Mouse (Mus musculus) kidney, embryonic 14.5 days (tissue): ENCODE data around the gene Gorasp2. TPM values are rescaled to one million over a fixed set of nuclear protein-coding genes. Genes with fewer than 3 reads are reported as not detected.

ENCODE experiments used
- ATAC-seq: fragments of 200-750 bp; cut with Nextera tagmentation; 2 replicates; pipeline ENCODE4 v1.8.0; 2017; ENCODE audit warnings: moderate number of reproducible peaks, mild to moderate bottlenecking, moderate TSS enrichment, moderate library complexity; ENCODE audit not compliant: low FRiP score, low TSS enrichment
- H3K27ac ChIP-seq: fragments of 300-500 bp; sonication (generic); 2 replicates; pipeline ENCODE4 v1.5.1; 2014; ENCODE audit warnings: low read depth, mild to moderate bottlenecking, low read length, moderate library complexity, mixed read lengths
- H3K27me3 ChIP-seq: fragments of 300-500 bp; sonication (generic); 2 replicates; pipeline ENCODE4 v1.6.1; 2014; ENCODE audit warnings: mild to moderate bottlenecking, low read length; ENCODE audit not compliant: control insufficient read depth, insufficient read depth
- H3K36me3 ChIP-seq: fragments of 300-500 bp; sonication (generic); 2 replicates; pipeline ENCODE4 v1.6.1; 2014; ENCODE audit warnings: low read length, mixed read lengths; ENCODE audit not compliant: control insufficient read depth, insufficient read depth
- H3K4me1 ChIP-seq: fragments of 300-500 bp; sonication (generic); 2 replicates; pipeline ENCODE4 v1.6.1; 2014; ENCODE audit warnings: low read length, mixed read lengths; ENCODE audit not compliant: control insufficient read depth, insufficient read depth
- H3K4me2 ChIP-seq: fragments of 300-500 bp; sonication (generic); replicated peaks from 2 replicates; pipeline ENCODE4 v1.6.1; 2014; ENCODE audit warnings: low read depth, mild to moderate bottlenecking, low read length
- H3K4me3 ChIP-seq: fragments of 300-500 bp; sonication (generic); 2 replicates; pipeline ENCODE4 v1.5.1; 2014; ENCODE audit warnings: mild to moderate bottlenecking, low read length
- H3K9ac ChIP-seq: fragments of 300-500 bp; sonication (generic); 2 replicates; pipeline ENCODE4 v1.6.1; 2014; ENCODE audit warnings: low read depth, mild to moderate bottlenecking, low read length, moderate library complexity
- H3K9me3 ChIP-seq: fragments of 300-500 bp; sonication (generic); 2 replicates; pipeline ENCODE4 v1.6.1; 2016; ENCODE audit warnings: low read length; ENCODE audit not compliant: control insufficient read depth
- WGBS: fragments of 180-500 bp; shearing (Covaris S2); extraction: QIAGEN DNeasy Blood & Tissue Kit; methylation state at CpG from one replicate; pipeline ENCODE4 v1.1.7; 2014; 5-methylcytosine and 5-hydroxymethylcytosine counted together
- polyA plus RNA-seq: library from polyadenylated mRNA; unstranded; fragments of >200 nt; fragmentation: Nextera tagmentation; extraction: Ambion mirVana; gene quantifications from 2 replicates; pipeline ENCODE4 v1.2.1, GENCODE M21; 2014

Gene Gorasp2
- polyA plus RNA-seq, 1 experiment from 2014 or later: 185 TPM

GRCm38 (mm10) chr2:70751655-70752054 lies 90.3 kb downstream of the Gorasp2 start:
- H3K4me1 ChIP-seq: no peaks in the 10 kb centered on the region
- H3K4me2 ChIP-seq: no peak overlapping the region
- no peak overlapping the region for H3K4me3 ChIP-seq
- no peak overlapping the region for H3K9ac ChIP-seq
- no peak overlapping the region for H3K27ac ChIP-seq
- no peaks in the 10 kb centered on the region for H3K27me3 ChIP-seq
- no peaks in the 10 kb centered on the region for H3K9me3 ChIP-seq
- peaks cover 31% of the 10 kb centered on the region for H3K36me3 ChIP-seq
- no peak for ATAC-seq
- WGBS: 93% methylated on average over 2 of the region's 2 CpGs

DNA sequence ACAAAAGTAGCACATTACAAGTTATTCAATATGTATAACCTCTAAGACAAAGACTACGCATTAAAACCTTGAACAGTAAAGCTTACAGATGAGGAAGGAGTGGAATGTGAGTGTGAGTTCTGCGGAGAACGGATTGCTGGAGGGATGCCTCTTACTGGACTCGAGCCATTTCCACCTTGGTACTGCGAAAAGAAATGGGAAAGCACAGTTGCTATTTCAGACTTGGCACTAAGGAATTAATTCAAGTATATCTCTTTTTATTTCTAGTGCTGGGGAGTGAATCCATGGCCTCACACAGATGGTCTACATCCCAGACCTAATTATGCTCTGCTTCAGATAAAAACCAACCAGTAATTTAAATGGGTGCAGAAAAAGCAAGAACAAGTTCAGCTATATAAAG lies 90.8 kb downstream of the Gorasp2 start:
- Histone ChIP-seq H3K36me3 (peaks cover 29% of the 10 kb centered on the region), H3K9me3 (no peaks in the 10 kb centered on the region), H3K4me2 (no peak overlapping the region), H3K4me1 (no peaks in the 10 kb centered on the region), H3K9ac (no peak overlapping the region), H3K4me3 (no peak overlapping the region), H3K27ac (no peak overlapping the region), H3K27me3 (no peaks in the 10 kb centered on the region)
- no peak for ATAC-seq
- 95% methylated on average over 5 of the region's 5 CpGs for WGBS

Other genes starting within 250 kb of the Gorasp2 start
- 3.3 and 3.9 TPM in 2 replicates for gene Sp5, start 186.7 kb upstream of the Gorasp2 start, polyA plus RNA-seq
- gene Erich2, start 152.8 kb upstream of the Gorasp2 start, polyA plus RNA-seq: 2.2 and 3.4 TPM in 2 replicates
- 0.18 TPM in 1 of 2 replicates, not detected in the other for gene Gad1, start 108.5 kb upstream of the Gorasp2 start, polyA plus RNA-seq
- gene Gm26558, start 532 bp downstream of the Gorasp2 start, polyA plus RNA-seq: 5.0 and 6.1 TPM in 2 replicates
- 29.2 and 37.4 TPM in 2 replicates for gene Tlk1, start 164.2 kb downstream of the Gorasp2 start, polyA plus RNA-seq